ENCODE assay signal across 30 mouse cellular contexts in genomic region chr11:87175031-87175430, GRCm38 (mm10).
"Had no signal": no experiment of that assay in that cellular context is flagged by ENCODE, and none has a peak within 500 bp of the region (broad histone marks: within the 10 kb centered on the region; RNA-seq: fewer than 3 reads in every experiment).

No protein-coding gene starts in this region.

- H3K27ac ChIP-seq: heart, embryonic 10.5 days; heart, embryonic 13.5 days; heart, embryonic 15.5 days; hindbrain, embryonic 10.5 days; hindbrain, embryonic 12.5 days; hindbrain, embryonic 13.5 days; hindbrain, embryonic 14.5 days; hindbrain, embryonic 15.5 days; hindbrain, postnatal 0 days; intestine, embryonic 15.5 days; kidney, embryonic 15.5 days; kidney, postnatal 0 days; layer of hippocampus, adult 2 months; left cerebral cortex, adult 2 months had no signal

- H3K27me3 ChIP-seq: heart, embryonic 12.5 days; heart, embryonic 13.5 days; heart, embryonic 15.5 days; hindbrain, embryonic 12.5 days; hindbrain, embryonic 13.5 days; hindbrain, embryonic 15.5 days; intestine, embryonic 15.5 days; kidney, embryonic 15.5 days had no signal

- H3K4me3 ChIP-seq: heart, embryonic 10.5 days; heart, embryonic 12.5 days; heart, embryonic 13.5 days; heart, embryonic 15.5 days; hindbrain, embryonic 10.5 days; hindbrain, embryonic 12.5 days; hindbrain, embryonic 13.5 days; hindbrain, embryonic 15.5 days; intestine, embryonic 15.5 days; kidney, embryonic 15.5 days; layer of hippocampus, adult 2 months; left cerebral cortex, adult 2 months had no signal

- H3K9ac ChIP-seq: heart, embryonic 12.5 days; heart, embryonic 13.5 days; heart, embryonic 15.5 days; hindbrain, embryonic 12.5 days; hindbrain, embryonic 13.5 days; hindbrain, embryonic 14.5 days; hindbrain, embryonic 15.5 days; intestine, embryonic 15.5 days; kidney, embryonic 15.5 days had no signal

- H3K9me3 ChIP-seq: heart, embryonic 10.5 days; heart, embryonic 12.5 days; heart, embryonic 13.5 days; heart, embryonic 15.5 days; hindbrain, embryonic 10.5 days; hindbrain, embryonic 12.5 days; hindbrain, embryonic 13.5 days; hindbrain, embryonic 15.5 days; intestine, embryonic 15.5 days; kidney, embryonic 15.5 days had no signal

- H3K36me3 ChIP-seq: heart, embryonic 15.5 days; intestine, embryonic 15.5 days had no signal

- DNase-seq: heart, postnatal 10 days; heart, postnatal 14 days; heart, postnatal 36 days; heart, postnatal 4 days; kidney, adult 11 months; kidney, adult 18-20 months; kidney, adult 2 months; kidney, adult 8-10 months; kidney, adult 9 months; kidney, postnatal 10 days; kidney, postnatal 14 days; kidney, postnatal 36 days; kidney, postnatal 4 days; layer of hippocampus, adult 9-11 months; layer of hippocampus, postnatal 36 days had no signal

- H3K4me1 ChIP-seq: heart, embryonic 10.5 days; heart, embryonic 12.5 days; heart, embryonic 13.5 days; heart, embryonic 15.5 days; hindbrain, embryonic 10.5 days; hindbrain, embryonic 12.5 days; hindbrain, embryonic 13.5 days; hindbrain, embryonic 15.5 days; intestine, embryonic 15.5 days; kidney, embryonic 15.5 days had no signal
